Mouse (Mus musculus) liver, embryonic 14.5 days (tissue): Measurements from ENCODE around the gene Bms1. TPM values are rescaled to one million over a fixed set of nuclear protein-coding genes. Genes with fewer than 3 reads are reported as not detected.

Experiments
- ATAC-seq: fragments of 200-750 bp; cut with Nextera tagmentation; 2 replicates; pipeline ENCODE4 v1.8.0; 2017; ENCODE audit warnings: moderate number of reproducible peaks, mild to moderate bottlenecking, moderate library complexity; ENCODE audit not compliant: insufficient read depth
- DNase-seq, 3 experiments: peaks; one replicate each; pipeline ENCODE4 v3.0.0-alpha.2; 2012 to 2013; ENCODE audit warnings: low read depth in 3 of 3, low spot score in 3 of 3
- H3K27ac ChIP-seq: fragments of 300-500 bp; sonication (generic); 2 replicates; pipeline ENCODE4 v1.5.1; 2014; ENCODE audit warnings: moderate library complexity, mild to moderate bottlenecking, control low read depth, inconsistent platforms
- H3K27me3 ChIP-seq: fragments of 300-500 bp; sonication (generic); 2 replicates; pipeline ENCODE4 v1.6.1; 2014; ENCODE audit warnings: mild to moderate bottlenecking, low read length, moderate library complexity; ENCODE audit not compliant: control insufficient read depth, insufficient read depth
- H3K36me3 ChIP-seq: fragments of 300-500 bp; sonication (generic); replicated peaks from 2 replicates; pipeline ENCODE4 v1.6.1; 2014; ENCODE audit warnings: low read depth; ENCODE audit not compliant: control insufficient read depth, insufficient read depth
- H3K4me1 ChIP-seq, 2 experiments: fragments of 200-500 bp in 1 of 2; fragments of 300-500 bp in 1 of 2; sonication (generic) in 1 of 2; replicated peaks; 2 replicates each; pipeline ENCODE4 v1.6.1; 2012 to 2014; ENCODE audit warnings: antibody characterized with exemption in 1 of 2, inconsistent platforms in 1 of 2, low read length in 1 of 2; ENCODE audit not compliant: control insufficient read depth in 2 of 2, insufficient read depth in 2 of 2
- H3K4me2 ChIP-seq: fragments of 300-500 bp; sonication (generic); 2 replicates; pipeline ENCODE4 v1.6.1; 2014; ENCODE audit warnings: low read depth, mild to moderate bottlenecking, control low read depth, moderate library complexity
- H3K4me3 ChIP-seq, 2 experiments: fragments of 200-500 bp in 1 of 2; fragments of 300-500 bp in 1 of 2; sonication (generic) in 1 of 2; 2 replicates each; pipeline ENCODE4 v1.5.1; 2012 to 2014; ENCODE audit warnings: low read depth in 2 of 2, low read length in 2 of 2, mild to moderate bottlenecking in 2 of 2, control low read depth in 1 of 2, inconsistent platforms in 1 of 2, moderate library complexity in 1 of 2; ENCODE audit not compliant: insufficient read depth in 1 of 2
- H3K9ac ChIP-seq: fragments of 300-500 bp; sonication (generic); replicated peaks from 2 replicates; pipeline ENCODE4 v1.6.1; 2014; ENCODE audit warnings: mild to moderate bottlenecking, control low read depth, moderate library complexity
- H3K9me3 ChIP-seq: fragments of 300-500 bp; sonication (generic); 2 replicates; pipeline ENCODE4 v1.6.1; 2016; ENCODE audit warnings: low read length, mixed read lengths; ENCODE audit not compliant: control insufficient read depth
- CTCF ChIP-seq: IDR thresholded peaks from 2 replicates; pipeline ENCODE4 v1.5.1; 2016; ENCODE audit warnings: antibody characterized with exemption, low read depth, control low read depth
- EP300 ChIP-seq: IDR thresholded peaks from 2 replicates; pipeline ENCODE4 v1.6.1; 2016; ENCODE audit warnings: antibody characterized with exemption, low read depth
- WGBS: fragments of 180-500 bp; shearing (Covaris S2); extraction: QIAGEN DNeasy Blood & Tissue Kit; methylation state at CpG from one replicate; pipeline ENCODE4 v1.1.7; 2014; ENCODE audit not compliant: insufficient replicate concordance; 5-methylcytosine and 5-hydroxymethylcytosine counted together
- polyA plus RNA-seq, 2 experiments: library from polyadenylated mRNA; depleted of rRNA in 1 of 2; stranded (reverse) in 1 of 2; unstranded in 1 of 2; fragments of >200 nt; fragmentation: Nextera tagmentation in 1 of 2; extraction: Ambion mirVana in 1 of 2; gene quantifications; 2 replicates each; pipeline versions ENCODE4 v1.2.1 to v1.2.3; 2012 to 2014

The Bms1 gene
- polyA plus RNA-seq (2012; rRNA removed) (5.0 and 10.7 TPM in 2 replicates), polyA plus RNA-seq (2014; fragmentation: Nextera tagmentation; extraction: Ambion mirVana) (13.2 and 18.0 TPM in 2 replicates)

- peaks cover 3 to 8% of the 10 kb centered on the region in 2 experiments; a peak in 3 of 4 replicates for H3K4me1 ChIP-seq
- H3K36me3 ChIP-seq = peaks cover 22% of the 10 kb centered on the region
- peak within 1 kb of the TSS; percentile 88 for H3K9ac ChIP-seq
- peak within 1 kb of the TSS; percentile 68 to 87 for H3K4me3 ChIP-seq
- no peaks in the 10 kb centered on the region for H3K27me3 ChIP-seq
- WGBS = under 1% methylated on average over 66 of the region's 67 CpGs
- peak; percentile 89 to 92 (median 90) for DNase-seq
- H3K9me3 ChIP-seq = no peaks in the 10 kb centered on the region
- H3K27ac ChIP-seq = peak within 1 kb of the TSS; percentile 43
- ATAC-seq = peak; percentile 97
- H3K4me2 ChIP-seq = peak within 1 kb of the TSS; percentile 72
- TF ChIP-seq EP300 = 0 out of 2 replicates have a peak, but pooled peaks have one; percentile 15
- TF ChIP-seq CTCF = peak; percentile 99
These were observed at the start of gene Bms1 for GRCm38 (mm10) chr6:118419050-118419920. Bms1 (minus strand) TSS chr6:118419474.

- H3K4me2 ChIP-seq = no peak overlapping the region
- no peak overlapping the region for H3K4me3 ChIP-seq
- no peaks in the 10 kb centered on the region for H3K4me1 ChIP-seq
- DNase-seq (no peak), ATAC-seq (no peak)
- 74% methylated on average over 15 of the region's 15 CpGs for WGBS
- no peak overlapping the region for H3K27ac ChIP-seq
- no peaks in the 10 kb centered on the region for H3K9me3 ChIP-seq
- no peaks in the 10 kb centered on the region for H3K36me3 ChIP-seq
- TF ChIP-seq EP300 (no peak), CTCF (no peak)
- H3K9ac ChIP-seq = no peak overlapping the region
- H3K27me3 ChIP-seq = no peaks in the 10 kb centered on the region
These were observed 42.9 kb upstream of the Bms1 start for GRCm38 (mm10) chr6:118462069-118462705.

GRCm38 (mm10) chr6:118457726-118458125 lies 38.5 kb upstream of the Bms1 start:
- no peak for ATAC-seq
- 63% methylated on average over 1 of the region's 1 CpGs for WGBS
- H3K4me1 ChIP-seq = peaks cover 0 to 3% of the 10 kb centered on the region in 2 experiments; a peak in 2 of 4 replicates

GRCm38 (mm10) chr6:118455042-118455631 lies 35.9 kb upstream of the Bms1 start, which contains the start of gene Zfp248:
Zfp248 (minus strand) TSS chr6:118455528.
- TF ChIP-seq EP300 (no peak), CTCF (peak; percentile 65)
- H3K4me3 ChIP-seq = peak within 1 kb of the TSS; percentile 57 to 67
- peaks cover 0 to 3% of the 10 kb centered on the region in 2 experiments; a peak in 2 of 4 replicates for H3K4me1 ChIP-seq
- H3K9ac ChIP-seq = peak within 1 kb of the TSS; percentile 38
- no peaks in the 10 kb centered on the region for H3K27me3 ChIP-seq
- DNase-seq (peak; percentile 50 to 57 (median 52)), ATAC-seq (peak; percentile 79)
- under 1% methylated on average over 43 of the region's 43 CpGs for WGBS
- peak within 1 kb of the TSS; percentile 70 for H3K4me2 ChIP-seq
- H3K36me3 ChIP-seq = no peaks in the 10 kb centered on the region
- H3K27ac ChIP-seq = no peak within 1 kb of the TSS
- H3K9me3 ChIP-seq = no peaks in the 10 kb centered on the region

More at GRCm38 (mm10) chr6:118457726-118458125, 38.5 kb upstream of the Bms1 start:
- no peak for TF ChIP-seq EP300
- TF ChIP-seq CTCF = no peak
- no peak for DNase-seq
- no peak overlapping the region for H3K4me2 ChIP-seq
- H3K27me3 ChIP-seq = no peaks in the 10 kb centered on the region
- no peaks in the 10 kb centered on the region for H3K9me3 ChIP-seq
- no peak overlapping the region for H3K27ac ChIP-seq
- H3K36me3 ChIP-seq = no peaks in the 10 kb centered on the region
- H3K4me3 ChIP-seq = no peak overlapping the region
- no peak overlapping the region for H3K9ac ChIP-seq
